Mouse (Mus musculus): ENCODE measurements at regions not wholly inside any gene's neighbourhood (a gene's known extent, or its start where the extent isn't known, plus 50 kb on each side); places are given as distances from the start of the nearest gene placed in this dataset.
"Not testable (repeated sequence)": the region's sequence is repeated elsewhere in the genome, so short reads cannot be mapped to it uniquely, and the experiment has no call there.

DNA sequence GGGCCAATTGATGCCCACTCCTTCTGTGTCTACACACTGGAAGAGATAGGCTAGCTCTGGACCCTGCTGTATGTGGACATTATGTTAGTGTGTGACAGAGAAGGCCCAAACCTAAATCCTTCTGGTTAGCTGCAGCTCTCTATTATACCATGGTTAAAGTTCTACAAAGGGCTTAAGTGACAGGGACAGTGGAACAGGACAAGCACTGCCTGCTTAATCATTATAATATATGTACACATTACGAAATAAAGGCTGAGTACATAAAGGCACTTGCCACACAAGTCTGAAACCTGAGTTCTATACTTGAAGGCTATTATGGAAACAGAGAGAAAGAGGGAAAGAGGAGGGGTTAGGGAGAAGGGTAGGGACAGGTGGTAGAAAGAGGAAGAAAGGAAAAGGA, 55.2 kb downstream of the Rdh14 start:
- DNase-seq = no peak

DNA sequence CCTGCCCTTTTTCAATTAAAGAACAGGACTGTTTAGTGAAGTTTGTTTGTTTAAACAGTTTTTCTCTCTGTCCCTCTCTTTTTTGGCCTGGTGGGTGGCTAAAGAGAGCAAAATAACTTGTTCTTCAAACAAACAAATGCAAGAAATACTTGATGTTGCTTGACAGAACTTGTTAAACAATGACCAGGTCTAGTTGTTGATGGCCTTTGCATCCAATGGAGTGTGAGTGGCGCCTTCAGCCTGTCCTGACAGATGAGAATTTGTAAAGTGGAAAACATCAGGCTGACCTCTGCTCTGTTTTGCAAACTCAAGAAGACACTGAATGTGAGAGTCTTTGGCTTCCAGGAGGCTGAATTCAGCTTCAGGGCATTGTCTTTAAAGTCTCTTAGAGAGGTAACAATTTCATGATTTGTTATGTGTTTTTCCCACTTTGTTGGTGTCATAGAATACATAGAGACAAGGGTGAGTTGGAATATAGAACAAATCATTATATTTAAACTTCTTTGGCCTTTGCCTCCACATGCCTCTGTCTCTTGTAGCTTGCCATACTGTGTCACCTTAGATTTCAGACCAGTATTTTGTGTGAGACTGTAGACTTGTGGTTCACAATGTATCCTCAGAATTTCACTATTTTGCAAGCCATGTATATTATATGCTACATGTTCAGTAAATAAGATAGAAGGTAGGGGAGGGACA, 67.5 kb downstream of the Rdh14 start:
- no peak for DNase-seq

- no peak for DNase-seq
Observed at GRCm38 (mm10) chr12:10461796-10462195, 71.2 kb downstream of the Rdh14 start.

- DNase-seq = no peak
Observed at GRCm38 (mm10) chr12:10462956-10463355, 72.4 kb downstream of the Rdh14 start.

DNA sequence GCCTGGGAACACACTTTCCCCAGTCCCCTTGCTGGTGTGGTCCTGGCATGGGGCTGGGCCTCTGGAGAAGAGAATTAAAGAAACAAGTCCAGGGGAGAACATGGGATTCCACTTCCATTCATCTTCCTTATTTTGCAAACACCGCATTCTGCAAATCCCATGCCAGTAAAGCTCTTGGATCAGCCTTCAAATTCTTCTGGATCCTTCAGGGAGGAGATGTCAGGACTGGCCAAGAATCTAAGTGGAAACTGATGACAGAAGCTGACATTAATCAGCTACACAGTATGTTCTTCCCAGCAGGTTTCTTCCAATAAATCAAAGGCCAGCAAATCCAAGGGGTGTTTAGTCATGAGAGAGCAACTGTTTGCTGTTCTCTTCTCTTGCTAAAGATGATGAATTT, 83.4 kb downstream of the Rdh14 start:
- DNase-seq = no peak

DNA sequence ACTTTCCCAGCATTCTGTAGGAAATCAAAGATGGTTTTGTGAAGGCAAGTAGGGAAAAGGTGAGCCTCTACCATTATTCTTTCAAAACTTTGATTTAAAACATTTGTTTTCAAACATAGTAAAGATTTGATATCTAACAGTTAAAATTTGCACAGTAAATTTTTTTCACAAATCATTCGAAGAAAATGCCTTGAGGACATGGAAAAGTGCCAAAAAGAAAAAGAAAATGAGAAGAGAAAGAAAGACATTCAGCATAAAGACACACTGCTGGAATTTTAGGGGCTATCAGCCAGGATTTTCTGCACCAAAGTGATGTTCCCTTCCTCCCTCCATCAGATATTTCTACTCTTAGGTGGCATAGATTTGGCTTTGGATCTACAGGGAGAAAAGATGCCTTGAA, 90.2 kb downstream of the Rdh14 start:
- DNase-seq = no peak

DNA sequence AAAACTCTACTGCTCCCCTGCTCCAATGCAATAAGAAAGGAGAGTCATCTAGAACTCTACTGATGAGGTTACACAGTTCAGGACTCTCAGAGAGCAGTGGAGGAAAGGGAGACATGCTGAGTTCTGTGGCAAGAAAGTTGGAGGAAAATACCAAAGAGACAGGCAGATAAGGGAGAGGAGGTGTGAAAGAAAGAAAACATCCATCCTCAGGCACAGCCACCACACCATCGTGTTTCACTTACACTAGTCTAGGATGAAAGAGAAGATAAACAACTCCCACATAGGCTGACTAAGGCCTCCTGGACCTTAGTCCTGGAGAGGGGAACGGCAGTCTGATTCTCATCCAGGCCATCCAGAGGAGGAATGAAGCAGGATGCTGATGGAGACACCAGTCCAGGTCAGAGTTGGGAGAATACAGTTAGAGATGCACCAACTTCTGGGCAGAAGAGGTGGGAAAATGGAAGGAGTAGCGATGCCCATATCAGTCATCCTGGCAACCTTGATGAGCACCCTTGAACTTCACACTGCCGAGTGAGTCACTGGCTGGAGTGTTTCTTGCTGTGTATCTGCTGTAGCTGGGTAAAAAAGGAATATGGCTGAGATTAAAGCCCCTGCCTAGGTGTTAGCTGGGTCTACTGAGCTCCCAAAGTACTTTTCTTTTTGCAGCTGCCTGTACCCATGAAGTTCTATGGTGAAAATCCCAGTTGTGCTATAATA, 91.9 kb downstream of the Rdh14 start:
- DNase-seq = no peak

DNA sequence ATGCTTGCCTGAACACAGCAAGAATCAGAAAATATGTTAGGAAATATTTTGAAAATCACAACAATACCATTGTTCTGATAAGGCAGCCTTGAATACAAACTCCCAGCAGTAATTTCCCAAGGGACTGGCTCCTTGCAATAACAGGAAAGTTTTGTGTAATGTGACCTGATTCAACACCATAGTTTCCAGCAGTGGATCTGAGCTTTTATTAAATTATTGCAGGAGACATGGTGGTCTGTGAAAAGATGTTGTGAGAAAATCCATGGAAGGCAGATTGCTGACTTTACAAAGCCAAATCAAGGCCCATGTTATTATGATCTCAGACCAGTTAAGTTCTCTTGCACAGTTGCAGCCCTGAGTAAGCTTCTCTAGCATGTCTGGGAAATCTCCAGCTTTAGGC, 116.1 kb downstream of the Rdh14 start:
- no peak for DNase-seq

DNA sequence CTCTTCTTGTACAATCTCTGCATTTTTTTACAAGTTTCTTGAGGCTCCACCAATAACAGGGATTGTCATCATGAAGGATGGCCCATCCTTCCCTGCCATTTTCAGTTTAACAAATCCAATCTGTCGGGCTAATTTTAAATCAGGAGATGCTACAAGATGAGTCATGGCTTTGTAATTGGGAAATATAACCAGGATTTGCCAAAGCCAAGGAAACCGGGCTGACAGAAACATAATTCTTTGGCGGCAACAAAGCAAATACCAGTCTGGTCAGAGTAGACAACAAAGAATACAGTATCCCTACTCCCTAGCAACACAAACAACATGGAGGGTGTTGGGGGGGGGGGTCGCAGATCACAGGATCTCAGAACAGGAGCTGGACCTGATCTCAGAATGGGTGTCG, 123.0 kb downstream of the Rdh14 start:
- DNase-seq = no peak

DNA sequence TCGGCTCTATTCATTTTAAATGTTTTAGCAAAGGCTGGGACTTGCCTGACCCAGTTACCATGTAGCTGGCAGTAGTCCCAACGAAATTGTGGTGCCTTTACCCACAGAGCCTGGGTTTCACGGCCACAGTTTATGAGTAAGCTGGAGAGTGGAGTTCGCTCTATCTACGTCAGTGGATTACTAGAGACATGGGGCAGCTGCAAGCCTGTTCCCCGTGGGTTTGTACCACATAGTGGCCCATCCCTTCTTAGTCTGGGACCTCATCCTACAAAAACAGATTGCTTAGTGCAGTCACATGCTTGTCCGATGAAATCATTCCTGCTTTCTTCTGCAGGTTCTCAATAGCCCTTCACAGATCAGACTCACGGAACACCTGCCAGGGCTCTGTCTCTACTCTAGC, 123.7 kb downstream of the Rdh14 start:
- no peak for DNase-seq

DNA sequence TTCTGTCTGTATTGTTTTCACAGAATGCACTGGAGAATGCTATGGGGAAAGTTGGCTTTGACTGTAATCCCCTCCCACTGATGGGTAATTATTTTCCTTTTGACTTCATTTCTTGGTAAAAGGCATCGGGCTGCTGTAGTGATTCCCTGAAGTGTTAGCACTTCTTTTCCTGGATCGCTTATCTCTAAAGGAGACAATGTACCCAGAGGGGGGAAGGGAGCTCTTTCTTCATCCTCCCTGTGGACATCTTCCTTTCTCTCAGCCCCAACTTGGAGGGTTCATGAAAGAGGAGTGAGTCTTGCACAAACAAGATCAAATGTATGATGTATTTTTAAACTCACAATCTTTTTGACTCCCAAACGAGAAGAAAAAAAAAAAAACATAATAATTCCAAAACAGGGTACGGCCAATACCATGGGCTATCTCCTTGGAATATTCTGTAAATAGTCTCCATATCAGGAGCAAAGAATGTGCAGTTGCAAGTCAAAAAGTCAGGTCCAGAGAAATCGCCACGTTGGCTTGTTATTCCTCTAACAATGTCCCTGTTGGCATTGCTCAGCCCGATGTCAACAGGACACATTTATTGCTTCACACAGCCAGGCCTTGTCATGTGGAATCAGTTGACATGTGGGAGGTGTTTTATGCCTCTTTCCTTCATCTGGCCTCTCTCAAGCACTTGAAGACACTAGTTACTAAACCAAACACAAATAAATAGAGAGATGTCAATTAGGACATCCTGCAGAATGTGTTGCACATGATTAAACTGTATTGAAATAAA, 134.1 kb downstream of the Rdh14 start:
- DNase-seq = no peak

GRCm38 (mm10) chr12:10525934-10526333, 135.4 kb downstream of the Rdh14 start:
- DNase-seq = no peak

DNA sequence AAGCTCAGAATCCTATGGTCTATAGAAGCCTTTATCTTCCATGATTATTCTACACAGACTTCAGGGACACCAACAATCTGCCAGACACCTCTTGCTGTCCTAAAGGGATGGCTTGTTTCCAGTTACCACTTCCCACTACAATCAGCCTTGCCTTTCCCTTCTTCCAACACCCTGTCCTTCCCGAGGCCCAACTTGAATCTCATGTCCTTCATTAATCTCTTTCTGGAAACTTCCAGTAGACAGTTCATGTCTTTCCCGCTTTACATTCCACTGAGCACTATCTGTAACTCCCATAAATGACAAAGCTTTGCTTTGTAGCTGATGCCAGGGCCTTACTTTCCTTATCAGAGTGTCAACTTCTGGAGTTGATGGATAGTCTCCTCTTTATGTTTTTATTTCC, 138.5 kb downstream of the Rdh14 start:
- DNase-seq = no peak

DNA sequence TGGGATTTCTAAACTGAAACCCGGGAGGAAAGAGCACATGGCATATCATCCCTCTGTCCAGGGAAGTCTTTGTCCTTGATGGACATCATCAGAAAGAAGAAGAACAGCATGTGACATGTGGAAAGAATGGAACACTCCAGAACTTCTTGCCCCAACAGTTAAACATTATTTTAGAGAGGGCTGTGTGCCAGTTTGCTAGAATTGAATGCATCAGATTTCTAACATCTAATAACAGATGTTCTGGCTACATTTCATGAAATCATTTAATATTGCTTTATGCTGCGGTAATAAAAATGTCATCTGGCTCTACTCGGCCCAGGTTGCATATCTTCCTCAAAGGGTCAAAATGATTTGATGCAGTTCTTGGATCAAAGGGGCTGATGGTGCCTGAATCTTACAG, 140.4 kb downstream of the Rdh14 start:
- DNase-seq = no peak

DNA sequence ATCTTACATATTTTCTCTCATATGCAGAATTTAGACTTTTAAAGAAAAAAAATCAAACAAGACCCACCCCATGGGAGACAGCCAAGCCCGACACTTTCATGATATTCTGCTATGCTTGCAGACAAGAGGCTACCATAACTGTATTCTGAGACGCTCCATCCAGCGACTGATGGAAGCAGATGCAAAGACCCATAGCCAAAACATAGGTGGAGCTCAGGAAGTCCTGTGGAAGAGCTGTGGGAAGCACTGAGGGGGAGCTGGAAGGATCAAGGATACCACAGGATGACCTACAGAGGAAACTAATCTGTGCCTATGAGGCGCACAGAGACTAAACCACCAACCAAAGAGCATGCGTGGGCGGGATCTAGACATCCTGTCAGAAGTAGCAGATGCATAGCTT, 143.4 kb downstream of the Rdh14 start:
- DNase-seq = no peak

DNA sequence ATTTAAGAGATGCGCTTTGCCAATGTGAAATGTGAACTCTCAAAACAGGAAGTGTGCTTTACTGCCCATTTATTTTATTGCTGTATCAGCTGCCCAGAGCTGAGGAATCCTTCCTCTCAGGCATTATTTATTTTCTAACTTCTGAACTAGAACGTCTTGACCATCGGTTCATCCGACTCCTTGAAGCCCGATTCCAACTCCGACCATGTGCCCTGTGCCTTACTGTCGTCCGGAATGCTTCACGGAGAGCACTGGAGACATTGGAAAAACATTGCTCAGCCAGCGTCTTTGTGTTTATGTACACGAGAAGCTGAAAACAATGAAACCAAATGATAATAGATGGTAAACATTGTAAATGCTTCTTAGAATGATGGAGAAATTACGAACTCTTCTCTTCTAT, 145.7 kb downstream of the Rdh14 start:
- DNase-seq = no peak

- DNase-seq = peak; percentile 27
Observed at GRCm38 (mm10) chr12:10537069-10537468, 146.5 kb downstream of the Rdh14 start.

DNA sequence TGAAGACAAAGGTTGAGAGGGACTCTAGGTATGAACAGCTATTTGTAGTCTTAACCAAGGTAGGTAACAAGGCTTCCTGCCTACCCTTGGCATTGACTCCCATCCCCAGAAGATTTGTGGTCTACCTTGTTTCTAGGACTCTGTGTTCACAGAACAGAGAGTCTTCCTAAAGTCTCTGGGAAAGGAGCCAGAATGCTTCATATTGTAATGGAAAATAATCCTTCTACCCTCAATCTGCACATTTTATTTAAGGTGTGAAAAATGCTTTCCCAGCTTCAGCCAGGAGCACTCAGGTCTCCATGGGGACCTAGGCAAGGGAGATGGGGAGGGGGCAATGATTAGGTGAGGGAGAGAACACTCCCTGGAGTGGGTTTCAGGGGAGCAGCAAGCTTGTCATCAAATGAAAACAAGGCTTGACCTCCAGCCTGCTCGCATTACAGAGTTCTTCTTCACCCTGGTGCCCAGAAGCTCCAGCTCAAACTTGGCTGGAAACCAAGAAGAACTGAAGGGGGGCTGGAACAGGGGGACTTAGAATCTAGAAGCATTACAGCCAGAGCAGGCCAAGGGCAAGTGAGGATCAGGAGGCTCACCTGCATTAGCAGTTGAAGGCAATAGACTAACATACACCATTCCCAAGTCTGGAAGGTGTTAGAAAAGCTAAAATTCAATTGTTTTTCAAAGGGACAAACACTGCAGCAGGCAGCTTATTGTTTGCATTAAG, 159.1 kb downstream of the Rdh14 start:
- no peak for DNase-seq

- DNase-seq = not testable (repeated sequence)
Observed at GRCm38 (mm10) chr12:10554701-10555100, 164.1 kb downstream of the Rdh14 start.

- DNase-seq = no peak
Observed at GRCm38 (mm10) chr12:10562966-10563365, 172.4 kb downstream of the Rdh14 start.

DNA sequence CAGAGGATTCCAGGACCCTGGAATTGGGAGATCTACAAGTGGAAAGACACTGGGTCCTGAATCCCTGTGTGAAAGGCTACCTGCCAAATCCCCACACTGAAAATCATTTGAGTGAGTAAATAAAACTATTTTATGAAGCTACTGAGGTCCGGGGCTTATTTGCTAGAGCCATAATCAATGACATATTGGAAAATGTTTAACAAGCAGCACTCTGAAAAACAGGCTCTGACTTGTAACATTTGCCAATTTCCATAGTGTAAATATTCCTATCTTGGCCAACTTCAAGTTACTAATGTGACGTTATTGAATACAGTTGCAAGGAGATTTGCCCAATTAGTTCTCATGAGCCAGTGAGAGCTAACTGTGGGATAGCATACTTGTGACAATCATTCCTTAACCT, 177.3 kb downstream of the Rdh14 start:
- DNase-seq = no peak

- no peak for DNase-seq
Observed at GRCm38 (mm10) chr12:10571643-10572377, 181.2 kb downstream of the Rdh14 start.

DNA sequence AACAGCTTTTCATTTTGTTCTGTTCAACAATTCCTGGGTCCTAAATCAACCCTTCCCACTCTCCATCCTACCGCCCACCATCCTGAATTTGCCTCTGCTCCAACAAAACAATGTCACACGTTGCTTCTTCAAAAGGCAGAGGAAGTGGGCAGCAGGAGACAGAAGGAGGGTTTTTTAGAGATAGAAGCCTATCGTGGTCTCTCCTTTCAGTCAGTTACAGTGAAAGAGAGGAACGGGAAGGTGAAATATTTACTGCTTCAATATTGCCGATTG, 181.7 kb downstream of the Rdh14 start:
- DNase-seq = no peak

All from thymus, postnatal 4 days (tissue).